Mouse (Mus musculus): ENCODE data around the gene Gria3.

- TF ChIP-seq POLR2A (IDR thresholded peaks at IDR 0.05; ENCODE audit: borderline replicate concordance, insufficient read depth, low read length) (no peak), CTCF (IDR thresholded peaks at IDR 0.05; ENCODE audit: borderline replicate concordance, insufficient read depth, low read depth, low read length) (no peak)
Measured at GRCm38 (mm10) chrX:41614920-41615319, 214.3 kb downstream of the Gria3 start.

All from cerebellum, adult 2 months (tissue).